ENCODE assay signal across 8 mouse cellular contexts in the genomic region with DNA sequence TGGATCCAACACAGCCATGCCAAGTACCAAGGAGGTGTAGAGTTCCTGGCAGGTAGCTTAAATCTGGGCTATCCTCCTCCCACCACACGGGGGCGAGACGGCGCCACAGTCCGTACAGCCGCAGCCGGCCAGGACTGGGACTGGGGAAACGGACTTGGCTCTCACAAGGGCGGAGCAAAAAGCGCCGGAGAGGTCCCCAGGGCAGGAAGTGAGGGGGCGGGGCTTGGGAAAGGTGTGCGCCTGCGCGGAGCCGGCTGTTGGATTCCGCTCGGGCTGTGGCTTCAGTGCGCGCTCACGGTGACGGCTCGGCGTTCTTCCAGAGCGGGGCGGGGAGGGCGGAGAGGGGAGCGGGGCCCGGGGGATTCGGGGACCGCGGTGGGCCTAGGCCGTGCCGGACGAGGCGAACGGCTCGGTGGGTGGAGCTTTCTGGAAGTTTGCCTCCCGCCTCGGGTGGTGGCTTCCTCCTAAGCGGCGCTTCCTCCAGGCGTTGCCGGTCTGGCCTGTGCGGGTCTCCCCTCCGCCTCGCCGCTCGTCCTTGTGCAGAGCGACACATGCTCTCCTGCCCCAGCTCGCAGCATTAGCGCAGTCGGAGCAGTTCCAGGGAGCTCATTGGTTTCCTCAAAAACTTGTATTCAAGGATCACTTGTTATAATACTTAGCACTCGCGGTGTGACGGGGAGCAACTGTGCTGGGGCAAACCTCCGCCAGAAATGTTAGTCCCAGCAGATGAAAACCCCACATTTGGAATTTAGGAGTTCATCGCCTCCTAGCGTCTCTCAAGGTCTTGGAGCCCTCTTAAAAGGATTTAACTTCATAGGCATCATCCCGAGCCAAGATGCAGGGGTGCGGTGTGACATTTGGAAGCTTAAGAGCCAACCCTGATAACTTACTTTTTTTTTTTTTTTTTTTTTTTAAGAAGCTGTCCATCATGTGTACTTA. TPM values are rescaled to one million over a fixed set of nuclear protein-coding genes. Genes with fewer than 3 reads are reported as not detected.
DNase-seq lines count a peak whose midpoint lies in the region; ATAC-seq and TF ChIP-seq lines count a peak whose summit lies in the region.

TSS of gene Oma1 (plus strand) at position 226 of the 939 bp plus-strand sequence.

- TF ChIP-seq POLR2A in brain, embryonic 14.5 days (IDR thresholded peaks at IDR 0.05; ENCODE audit: borderline replicate concordance, extremely low read depth, insufficient read depth, insufficient read length, poor library complexity, severe bottlenecking): peak; percentile 75; the same call in 1 of the 2 replicates
- peak; percentile 57; the same call in 1 of the 2 replicates for TF ChIP-seq POLR2A in liver, adult 2 months (IDR thresholded peaks at IDR 0.05; ENCODE audit: extremely low read depth, insufficient read depth, low read length)
- peak; percentile 79 for TF ChIP-seq POLR2A in myocyte (IDR thresholded peaks at IDR 0.05; ENCODE audit: insufficient read length, low read depth)

- H3ac ChIP-seq in C2C12 (ENCODE audit: control insufficient read depth, insufficient read length, low read depth) (peak within 1 kb of the TSS; percentile 63), myocyte (ENCODE audit: control insufficient read depth, insufficient read length) (peak within 1 kb of the TSS; percentile 79)

- H3K27me3 ChIP-seq in C2C12 (ENCODE audit: control insufficient read depth, insufficient read depth, insufficient read length): no peaks in the 10 kb centered on the region
- H3K27me3 ChIP-seq in erythroblast, embryonic 14.5 days (ENCODE audit: control insufficient read depth): no peaks in the 10 kb centered on the region
- no peaks in the 10 kb centered on the region for H3K27me3 ChIP-seq in heart, embryonic 11.5 days (ENCODE audit: control insufficient read depth, insufficient read depth, low read length)
- H3K27me3 ChIP-seq in kidney, embryonic 16.5 days (ENCODE audit: insufficient read depth, low read length): no peaks in the 10 kb centered on the region
- H3K27me3 ChIP-seq in liver, adult 2 months (ENCODE audit: control insufficient read depth, insufficient read depth, low read length): no peaks in the 10 kb centered on the region
- H3K27me3 ChIP-seq in myocyte (ENCODE audit: control insufficient read depth, insufficient read depth, insufficient read length): no peaks in the 10 kb centered on the region
- no peaks in the 10 kb centered on the region for H3K27me3 ChIP-seq in splenic B cell, adult 2 months (ENCODE audit: control insufficient read depth, insufficient read depth, low read length, poor library complexity, severe bottlenecking)

- no peaks in the 10 kb centered on the region for H3K79me3 ChIP-seq in C2C12 (ENCODE audit: low read depth)

- H3K4me3 ChIP-seq in C2C12 (ENCODE audit: insufficient read depth, poor library complexity, severe bottlenecking): peak within 1 kb of the TSS; percentile 57
- H3K4me3 ChIP-seq in erythroblast, embryonic 14.5 days (replicated peaks): peak within 1 kb of the TSS; percentile 90
- peak within 1 kb of the TSS; percentile 45 for H3K4me3 ChIP-seq in heart, embryonic 11.5 days (ENCODE audit: low read depth, low read length)
- peak within 1 kb of the TSS; percentile 63 for H3K4me3 ChIP-seq in kidney, embryonic 16.5 days (ENCODE audit: low read length)
- H3K4me3 ChIP-seq in liver, adult 2 months (ENCODE audit: insufficient read depth, low read depth, low read length): peak within 1 kb of the TSS; percentile 79
- peak within 1 kb of the TSS; percentile 40 for H3K4me3 ChIP-seq in myocyte

- H3K9me3 ChIP-seq in erythroblast, embryonic 14.5 days (ENCODE audit: control insufficient read depth, low read length): no peaks in the 10 kb centered on the region
- H3K9me3 ChIP-seq in heart, embryonic 11.5 days (replicated peaks; ENCODE audit: control insufficient read depth, low read length): no peaks in the 10 kb centered on the region
- no peaks in the 10 kb centered on the region for H3K9me3 ChIP-seq in kidney, embryonic 16.5 days (ENCODE audit: low read length)

- H3K36me3 ChIP-seq in C2C12 (ENCODE audit: control insufficient read depth, insufficient read depth) (no peaks in the 10 kb centered on the region), myocyte (ENCODE audit: control insufficient read depth, insufficient read depth) (no peaks in the 10 kb centered on the region)
- H3K36me3 ChIP-seq in erythroblast, embryonic 14.5 days (ENCODE audit: control insufficient read depth): no peaks in the 10 kb centered on the region
- H3K36me3 ChIP-seq in heart, embryonic 11.5 days (ENCODE audit: control insufficient read depth, insufficient read depth, low read length): no peaks in the 10 kb centered on the region
- H3K36me3 ChIP-seq in kidney, embryonic 16.5 days (ENCODE audit: insufficient read depth, low read length): no peaks in the 10 kb centered on the region
- no peaks in the 10 kb centered on the region for H3K36me3 ChIP-seq in liver, adult 2 months (ENCODE audit: control insufficient read depth, insufficient read depth, low read length)
- H3K36me3 ChIP-seq in splenic B cell, adult 2 months (ENCODE audit: control insufficient read depth, insufficient read depth, low read length, poor library complexity, severe bottlenecking): no peaks in the 10 kb centered on the region

- WGBS in heart, embryonic 11.5 days (ENCODE audit: insufficient replicate concordance): under 1% methylated on average over 45 of the region's 61 CpGs
- WGBS in kidney, embryonic 16.5 days: under 1% methylated on average over 46 of the region's 61 CpGs
- WGBS in liver, adult 2 months: under 1% methylated on average over 61 of the region's 61 CpGs

- peak; percentile 100 for ATAC-seq in heart, embryonic 11.5 days (replicated peaks; ENCODE audit: insufficient number of reproducible peaks, low FRiP score, low TSS enrichment)
- ATAC-seq in kidney, embryonic 16.5 days (ENCODE audit: low FRiP score, low TSS enrichment): peak; percentile 99

- H3K27ac ChIP-seq in heart, embryonic 11.5 days (ENCODE audit: low read depth, low read length): peak within 1 kb of the TSS; percentile 88
- peak within 1 kb of the TSS; percentile 95 for H3K27ac ChIP-seq in kidney, embryonic 16.5 days (ENCODE audit: low read length)
- peak within 1 kb of the TSS; percentile 66 for H3K27ac ChIP-seq in liver, adult 2 months (replicated peaks; ENCODE audit: insufficient read depth, low read depth, low read length)

- H3K9ac ChIP-seq in heart, embryonic 11.5 days (ENCODE audit: low read depth, low read length): peak within 1 kb of the TSS; percentile 69
- peak within 1 kb of the TSS; percentile 75 for H3K9ac ChIP-seq in kidney, embryonic 16.5 days (replicated peaks; ENCODE audit: low read length)
- H3K9ac ChIP-seq in liver, adult 2 months (ENCODE audit: low read depth, low read length): peak within 1 kb of the TSS; percentile 77

- peak within 1 kb of the TSS; percentile 61 for H3K4me2 ChIP-seq in heart, embryonic 11.5 days
- H3K4me2 ChIP-seq in kidney, embryonic 16.5 days (replicated peaks; ENCODE audit: low read depth, low read length): peak within 1 kb of the TSS; percentile 46
- H3K4me2 ChIP-seq in myocyte (ENCODE audit: low read depth): peak within 1 kb of the TSS; percentile 81

- peak; percentile 99 for DNase-seq in brain, embryonic 14.5 days (ENCODE audit: low read depth)
- DNase-seq in liver, adult 2 months (ENCODE audit: extremely low read depth, low read depth, low spot score): peak; percentile 91
- peak; percentile 97 for DNase-seq in splenic B cell, adult 2 months (ENCODE audit: low read depth, low spot score)

- peaks cover 21% of the 10 kb centered on the region for H3K4me1 ChIP-seq in erythroblast, embryonic 14.5 days (ENCODE audit: control insufficient read depth)
- H3K4me1 ChIP-seq in heart, embryonic 11.5 days (ENCODE audit: control insufficient read depth, insufficient read depth, low read length): no peaks in the 10 kb centered on the region
- H3K4me1 ChIP-seq in kidney, embryonic 16.5 days (ENCODE audit: insufficient read depth, low read length): peaks cover 5% of the 10 kb centered on the region; the same call in 1 of the 2 replicates
- H3K4me1 ChIP-seq in liver, adult 2 months (ENCODE audit: control insufficient read depth, insufficient read depth, low read length): peaks cover 2% of the 10 kb centered on the region

- TF ChIP-seq CTCF in C2C12 (IDR thresholded peaks at IDR 0.05; ENCODE audit: control insufficient read depth, insufficient read depth, insufficient read length): peak; percentile 61
- TF ChIP-seq CTCF in brain, embryonic 14.5 days (IDR thresholded peaks at IDR 0.05; ENCODE audit: borderline replicate concordance, extremely low read depth, insufficient read depth, insufficient read length): peak; percentile 87
- TF ChIP-seq CTCF in liver, adult 2 months (IDR thresholded peaks at IDR 0.05; ENCODE audit: low read depth, low read length): peak; percentile 90

- H3K79me2 ChIP-seq in C2C12 (ENCODE audit: control insufficient read depth, insufficient read depth): no peaks in the 10 kb centered on the region
- no peaks in the 10 kb centered on the region for H3K79me2 ChIP-seq in liver, adult 2 months (ENCODE audit: control insufficient read depth, insufficient read depth, low read length)
- H3K79me2 ChIP-seq in myocyte (ENCODE audit: control insufficient read depth, insufficient read depth): no peaks in the 10 kb centered on the region

TF ChIP-seq in C2C12, 6 proteins besides CTCF, POLR2A, EP300 and RAD21 (continues in another document):
- TF ChIP-seq MYOG (IDR thresholded peaks at IDR 0.05; ENCODE audit: control insufficient read depth, extremely low read depth, insufficient read length): no peak
- TF ChIP-seq USF1 (IDR thresholded peaks at IDR 0.05; ENCODE audit: low read depth): no peak
- TF ChIP-seq MAX (IDR thresholded peaks at IDR 0.05): no peak
- no peak for TF ChIP-seq CEBPB (IDR thresholded peaks at IDR 0.05; ENCODE audit: low read depth)
- TF ChIP-seq MYOD1 (IDR thresholded peaks at IDR 0.05; ENCODE audit: control insufficient read depth, insufficient read length, low read depth): no peak

TF ChIP-seq in myocyte, 11 proteins besides CTCF, POLR2A, EP300 and RAD21:
- TF ChIP-seq USF1 (IDR thresholded peaks at IDR 0.05; ENCODE audit: low read depth) (no peak), MYOG (IDR thresholded peaks at IDR 0.05; ENCODE audit: control insufficient read depth in 1 of 3, insufficient read depth in 1 of 3, insufficient read length in 2 of 3, low read depth in 2 of 3) (peak in 1 of 3 experiments; percentile 13), POLR2AphosphoS2 (IDR thresholded peaks at IDR 0.05; ENCODE audit: insufficient read length, low read depth) (peak; percentile 71), REST (IDR thresholded peaks at IDR 0.05; ENCODE audit: insufficient read depth, insufficient read length) (no peak)

RNA-seq across cellular contexts. Expression of gene Oma1, which starts in this region (rescaled TPM):
- polyA plus RNA-seq in C2C12 (2012; fragmentation: generic; extraction: Trizol) (5.9 TPM), myocyte (2012; fragmentation: generic; extraction: Trizol) (7.2 TPM)
- 5.7 and 7.6 TPM in 2 replicates for polyA plus RNA-seq in brain, embryonic 14.5 days (2012; rRNA removed)
- polyA plus RNA-seq in erythroblast, embryonic 14.5 days (2012): 0.03 and 0.04 TPM in 2 replicates
- polyA plus RNA-seq in heart, embryonic 11.5 days (2014; fragmentation: Nextera tagmentation; extraction: Ambion mirVana): 19.8 and 22.5 TPM in 2 replicates
- polyA plus RNA-seq in kidney, embryonic 16.5 days (2015; fragmentation: Nextera tagmentation; extraction: Ambion mirVana): 25.0 and 27.1 TPM in 2 replicates
- 16.0 and 16.6 TPM in 2 replicates for total RNA-seq in liver, adult 2 months (2014; rRNA removed)
- polyA plus RNA-seq in liver, adult 2 months (2012; rRNA removed): 12.3 and 14.2 TPM in 2 replicates

Comparison
In these comparisons a context has a peak if more than half of its experiments do, and no peak if none do; other contexts are left out.
1. Peak in every context shown above with its lines: DNase-seq, ATAC-seq, H3K4me3 ChIP-seq and H3K27ac ChIP-seq.
2. H3K4me3 ChIP-seq: peak in every context shown above with its lines; median percentile 90 in erythroblast, embryonic 14.5 days; 79 in liver, adult 2 months; 63 in kidney, embryonic 16.5 days; 57 in C2C12; 45 in heart, embryonic 11.5 days; 40 in myocyte.